Mouse (Mus musculus) v-Abl transformed pro-B cells (cell line): ENCODE data around the gene Fam172a.

ENCODE experiments used
- in situ Hi-C, 2 experiments: fragments of 400-800 bp; cut with MboI; formaldehyde crosslinking; loops; one replicate each; pipeline ENCODE4 v1.15.1; 2025; ENCODE audit not compliant: unreplicated experiment in 2 of 2

Fam172a gene

DNA sequence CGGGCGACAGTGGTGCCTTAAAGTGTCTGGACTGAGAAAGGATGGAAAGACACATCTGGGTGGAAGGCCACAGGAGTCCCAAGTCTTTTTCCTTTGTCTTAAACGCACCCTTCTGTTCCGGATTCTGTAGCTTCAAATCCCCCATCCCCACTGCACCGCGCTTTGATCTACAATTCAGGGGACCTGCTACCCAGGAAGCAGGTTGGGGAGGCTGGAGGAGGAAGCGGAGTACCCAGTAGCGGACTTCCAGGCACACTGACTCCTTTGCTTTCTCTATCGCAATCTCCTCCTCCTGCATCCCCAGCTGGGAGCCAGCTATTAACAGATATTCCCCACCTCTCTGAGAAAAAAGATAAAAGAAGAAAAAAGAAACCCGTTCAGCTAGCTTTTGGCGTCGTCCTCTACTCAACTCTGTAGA lies 507.8 kb downstream of the Fam172a start:
- in situ Hi-C loops: loop anchor here (5.0 to 25.0 kb wide), 4 partner anchors 505 to 1372 kb away; partner anchors contain the start of gene Fam172a (in 1 of the 2)

DNA sequence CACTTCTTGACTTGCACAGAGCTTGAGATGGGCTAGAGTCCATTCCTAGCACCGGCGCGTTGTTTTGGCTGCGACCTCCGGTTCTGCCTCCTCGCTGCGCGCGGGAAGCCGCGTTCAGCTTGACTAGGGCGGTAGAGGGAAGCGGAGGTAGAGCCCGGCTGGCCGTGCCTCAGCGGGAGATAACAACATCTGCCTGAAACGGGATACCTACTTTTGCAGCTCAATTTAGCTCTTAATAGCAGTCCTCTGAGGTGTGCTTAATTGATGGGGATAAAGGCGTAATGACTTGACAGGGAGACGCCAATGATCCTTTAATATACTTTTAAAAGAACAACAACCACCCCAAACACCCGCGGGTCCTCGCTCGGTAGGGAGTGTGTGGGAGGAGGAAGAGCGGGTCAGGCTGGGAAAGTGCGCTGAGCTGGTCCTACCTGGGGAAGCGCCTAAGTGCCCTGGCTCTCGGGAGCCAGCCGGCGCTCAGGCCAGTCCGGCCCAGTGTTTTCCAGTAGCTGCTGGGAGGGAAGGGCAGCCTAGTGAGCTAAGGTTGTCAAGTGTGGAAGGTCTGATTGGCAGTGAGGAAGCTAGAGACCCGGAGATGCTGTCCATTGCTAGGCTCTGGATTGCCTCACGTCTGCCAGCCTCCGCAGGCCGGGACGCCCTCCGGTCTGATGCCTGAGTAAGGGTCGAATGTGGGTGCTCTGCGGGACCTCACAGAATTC lies 508.4 kb downstream of the Fam172a start:
- in situ Hi-C loops: loop anchor here (5.0 to 25.0 kb wide), 2 partner anchors 1168 to 1373 kb away; no protein-coding TSS in a partner anchor

- in situ Hi-C loops: loop anchor here (5.0 to 25.0 kb wide), 2 partner anchors 1168 to 1373 kb away; no protein-coding TSS in a partner anchor
Measured at GRCm38 (mm10) chr13:78210748-78211089, 508.9 kb downstream of the Fam172a start.

DNA sequence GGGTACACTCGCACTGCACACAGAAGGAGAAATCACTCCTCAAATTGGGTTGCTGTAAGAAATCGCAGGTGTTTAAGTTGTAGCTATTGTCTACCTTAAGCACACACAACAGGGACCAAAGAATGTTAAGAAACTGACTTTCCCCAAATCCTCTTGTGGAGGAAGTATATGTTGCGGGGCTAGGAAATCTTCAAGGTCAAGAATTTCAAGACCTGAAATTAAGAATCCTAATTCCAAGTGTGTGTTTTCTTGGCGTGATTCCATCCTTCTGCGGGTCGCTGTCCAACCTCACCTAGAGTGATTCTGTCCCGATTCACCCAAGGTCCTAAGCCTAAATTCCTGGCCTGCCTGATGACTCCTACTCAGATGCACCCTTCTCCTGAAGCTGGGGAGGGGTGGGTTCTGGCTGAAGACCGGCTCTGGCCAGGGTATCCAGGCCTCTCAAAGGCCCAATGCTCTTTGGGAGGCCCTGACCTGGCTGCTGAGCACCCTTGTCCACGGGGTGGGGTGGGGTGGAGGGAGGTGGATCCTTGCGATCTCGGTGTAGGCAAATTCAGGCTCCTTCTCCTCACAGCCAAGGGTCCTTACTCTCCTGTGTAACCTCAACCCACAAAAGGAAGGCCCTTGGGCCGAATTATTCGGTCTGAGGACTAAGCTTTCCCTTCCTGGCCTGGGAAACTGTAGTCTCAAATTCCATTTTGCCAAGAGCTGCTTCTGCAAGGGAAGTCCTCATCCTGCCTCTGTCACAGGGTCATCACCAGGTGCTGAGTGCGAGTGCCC lies 509.6 kb downstream of the Fam172a start:
- in situ Hi-C loops: loop anchor here (5.0 to 25.0 kb wide), 2 partner anchors 1169 to 1374 kb away; no protein-coding TSS in a partner anchor

- in situ Hi-C loops: loop anchor here (5.0 to 25.0 kb wide), 2 partner anchors 1170 to 1375 kb away; no protein-coding TSS in a partner anchor
Measured at GRCm38 (mm10) chr13:78212111-78212510, 510.3 kb downstream of the Fam172a start.

DNA sequence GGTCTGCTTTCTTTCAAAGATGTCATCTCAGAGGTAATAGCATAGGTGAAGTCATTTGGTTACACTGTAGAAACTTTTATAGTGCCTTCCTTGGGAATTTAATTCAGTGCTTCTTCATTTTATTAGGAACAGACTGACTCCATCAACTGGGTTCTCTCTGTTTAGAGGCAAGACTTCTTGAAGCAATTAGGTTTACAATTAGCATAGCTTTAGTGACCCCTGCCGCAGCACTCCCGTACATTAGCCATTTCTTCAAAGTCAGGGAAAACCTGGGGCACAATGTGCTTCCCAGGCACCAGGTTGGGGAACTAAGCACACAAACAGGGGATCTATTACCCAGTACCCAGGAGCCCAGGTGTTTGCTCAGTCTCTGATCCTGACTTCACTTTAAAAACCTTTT lies 511.3 kb downstream of the Fam172a start:
- in situ Hi-C loops: loop anchor here (5.0 to 25.0 kb wide), 2 partner anchors 1171 to 1376 kb away; no protein-coding TSS in a partner anchor

DNA sequence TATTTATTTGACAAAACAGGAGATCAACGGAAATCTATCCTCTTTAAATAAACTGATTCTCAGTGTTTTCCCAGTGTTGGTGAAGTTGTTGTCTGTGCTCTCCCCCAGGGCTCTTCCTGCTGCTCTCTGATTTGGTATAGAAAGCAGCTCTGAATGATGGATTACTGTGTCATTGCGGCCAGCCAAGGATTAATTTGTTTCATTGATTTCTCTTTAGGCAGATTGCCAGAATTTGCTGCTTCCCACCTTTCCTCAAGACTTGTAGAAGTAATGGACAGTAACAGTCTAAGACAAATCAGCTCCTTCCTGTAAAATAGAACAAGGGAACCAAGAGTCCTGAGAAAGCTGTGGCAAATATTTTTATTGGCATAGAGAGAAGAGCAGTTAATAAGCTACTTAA lies 513.4 kb downstream of the Fam172a start:
- in situ Hi-C loops: loop anchor here in 1 of 2 experiments (25.0 kb wide), 1 partner anchor 1378 kb away; no protein-coding TSS in a partner anchor
